Mouse (Mus musculus) liver, embryonic 14.5 days (tissue): ENCODE results near the gene Tub. TPM values are rescaled to one million over a fixed set of nuclear protein-coding genes. Genes with fewer than 3 reads are reported as not detected.
A peak's percentile ranks its signal among the peaks of the same experiment; 100 is the strongest.

Experiments
- ATAC-seq: fragments of 200-750 bp; cut with Nextera tagmentation; 2 replicates; pipeline ENCODE4 v1.8.0; 2017; ENCODE audit warnings: moderate number of reproducible peaks, mild to moderate bottlenecking, moderate library complexity; ENCODE audit not compliant: insufficient read depth
- DNase-seq, 3 experiments: peaks; one replicate each; pipeline ENCODE4 v3.0.0-alpha.2; 2012 to 2013; ENCODE audit warnings: low read depth in 3 of 3, low spot score in 3 of 3
- H3K27ac ChIP-seq: fragments of 300-500 bp; sonication (generic); 2 replicates; pipeline ENCODE4 v1.5.1; 2014; ENCODE audit warnings: moderate library complexity, mild to moderate bottlenecking, control low read depth, inconsistent platforms
- H3K27me3 ChIP-seq: fragments of 300-500 bp; sonication (generic); 2 replicates; pipeline ENCODE4 v1.6.1; 2014; ENCODE audit warnings: mild to moderate bottlenecking, low read length, moderate library complexity; ENCODE audit not compliant: control insufficient read depth, insufficient read depth
- H3K36me3 ChIP-seq: fragments of 300-500 bp; sonication (generic); replicated peaks from 2 replicates; pipeline ENCODE4 v1.6.1; 2014; ENCODE audit warnings: low read depth; ENCODE audit not compliant: control insufficient read depth, insufficient read depth
- H3K4me1 ChIP-seq, 2 experiments: fragments of 200-500 bp in 1 of 2; fragments of 300-500 bp in 1 of 2; sonication (generic) in 1 of 2; replicated peaks; 2 replicates each; pipeline ENCODE4 v1.6.1; 2012 to 2014; ENCODE audit warnings: antibody characterized with exemption in 1 of 2, inconsistent platforms in 1 of 2, low read length in 1 of 2; ENCODE audit not compliant: control insufficient read depth in 2 of 2, insufficient read depth in 2 of 2
- H3K4me2 ChIP-seq: fragments of 300-500 bp; sonication (generic); 2 replicates; pipeline ENCODE4 v1.6.1; 2014; ENCODE audit warnings: low read depth, mild to moderate bottlenecking, control low read depth, moderate library complexity
- H3K4me3 ChIP-seq, 2 experiments: fragments of 200-500 bp in 1 of 2; fragments of 300-500 bp in 1 of 2; sonication (generic) in 1 of 2; 2 replicates each; pipeline ENCODE4 v1.5.1; 2012 to 2014; ENCODE audit warnings: low read depth in 2 of 2, low read length in 2 of 2, mild to moderate bottlenecking in 2 of 2, control low read depth in 1 of 2, inconsistent platforms in 1 of 2, moderate library complexity in 1 of 2; ENCODE audit not compliant: insufficient read depth in 1 of 2
- H3K9ac ChIP-seq: fragments of 300-500 bp; sonication (generic); replicated peaks from 2 replicates; pipeline ENCODE4 v1.6.1; 2014; ENCODE audit warnings: mild to moderate bottlenecking, control low read depth, moderate library complexity
- H3K9me3 ChIP-seq: fragments of 300-500 bp; sonication (generic); 2 replicates; pipeline ENCODE4 v1.6.1; 2016; ENCODE audit warnings: low read length, mixed read lengths; ENCODE audit not compliant: control insufficient read depth
- CTCF ChIP-seq: IDR thresholded peaks from 2 replicates; pipeline ENCODE4 v1.5.1; 2016; ENCODE audit warnings: antibody characterized with exemption, low read depth, control low read depth
- EP300 ChIP-seq: IDR thresholded peaks from 2 replicates; pipeline ENCODE4 v1.6.1; 2016; ENCODE audit warnings: antibody characterized with exemption, low read depth
- WGBS: fragments of 180-500 bp; shearing (Covaris S2); extraction: QIAGEN DNeasy Blood & Tissue Kit; methylation state at CpG from one replicate; pipeline ENCODE4 v1.1.7; 2014; ENCODE audit not compliant: insufficient replicate concordance; 5-methylcytosine and 5-hydroxymethylcytosine counted together
- polyA plus RNA-seq, 2 experiments: library from polyadenylated mRNA; depleted of rRNA in 1 of 2; stranded (reverse) in 1 of 2; unstranded in 1 of 2; fragments of >200 nt; fragmentation: Nextera tagmentation in 1 of 2; extraction: Ambion mirVana in 1 of 2; gene quantifications; 2 replicates each; pipeline versions ENCODE4 v1.2.1 to v1.2.3; 2012 to 2014

Tub gene
- polyA plus RNA-seq (2012; rRNA removed), result 0.06 and 0.14 TPM in 2 replicates
- not detected in 2 replicates for polyA plus RNA-seq (2014; fragmentation: Nextera tagmentation; extraction: Ambion mirVana)

- WGBS, result 4% methylated on average over 43 of the region's 44 CpGs
- H3K4me2 ChIP-seq, result peak within 1 kb of the TSS; percentile 24
- peaks cover 39% of the 10 kb centered on the region for H3K27me3 ChIP-seq
- no peak within 1 kb of the TSS for H3K9ac ChIP-seq
- TF ChIP-seq EP300 (no peak), CTCF (no peak)
- no peak for DNase-seq
- no peak for ATAC-seq
- H3K4me1 ChIP-seq, result no peaks in the 10 kb centered on the region
- H3K9me3 ChIP-seq, result no peaks in the 10 kb centered on the region
- H3K36me3 ChIP-seq, result no peaks in the 10 kb centered on the region; the same call in 1 of the 2 replicates
- H3K4me3 ChIP-seq, result no peak within 1 kb of the TSS
- H3K27ac ChIP-seq, result no peak within 1 kb of the TSS
Measured at GRCm38 (mm10) chr7:108950312-108950761, at the start of gene Tub. Gene Tub, plus strand, starts transcription at chr7:108950338.

GRCm38 (mm10) chr7:108903969-108904368 is 46.2 kb upstream of the Tub start:
- no peaks in the 10 kb centered on the region for H3K9me3 ChIP-seq
- H3K4me3 ChIP-seq, result no peak overlapping the region
- no peak for TF ChIP-seq EP300
- TF ChIP-seq CTCF, result no peak
- no peaks in the 10 kb centered on the region for H3K27me3 ChIP-seq
- H3K4me1 ChIP-seq, result no peaks in the 10 kb centered on the region
- DNase-seq, result no peak
- no peak overlapping the region for H3K27ac ChIP-seq
- no peak for ATAC-seq
- H3K4me2 ChIP-seq, result no peak overlapping the region
- no peak overlapping the region for H3K9ac ChIP-seq
- no peaks in the 10 kb centered on the region for H3K36me3 ChIP-seq
- WGBS, result 47% methylated on average over 2 of the region's 2 CpGs

GRCm38 (mm10) chr7:108927043-108927442 is 23.1 kb upstream of the Tub start:
- no peak overlapping the region for H3K27ac ChIP-seq
- no peaks in the 10 kb centered on the region for H3K4me1 ChIP-seq
- H3K27me3 ChIP-seq, result no peaks in the 10 kb centered on the region
- no peak overlapping the region for H3K9ac ChIP-seq
- WGBS, result 39% methylated on average over 4 of the region's 4 CpGs
- H3K9me3 ChIP-seq, result no peaks in the 10 kb centered on the region
- TF ChIP-seq EP300 (no peak), CTCF (no peak)
- no peak overlapping the region for H3K4me2 ChIP-seq
- no peak for DNase-seq
- no peak for ATAC-seq
- no peaks in the 10 kb centered on the region for H3K36me3 ChIP-seq
- H3K4me3 ChIP-seq, result no peak overlapping the region

GRCm38 (mm10) chr7:108928280-108929188 is 21.6 kb upstream of the Tub start:
- H3K27ac ChIP-seq, result no peak overlapping the region
- H3K4me2 ChIP-seq, result no peak overlapping the region
- H3K36me3 ChIP-seq, result no peaks in the 10 kb centered on the region
- TF ChIP-seq EP300, result no peak
- no peak for TF ChIP-seq CTCF
- ATAC-seq (no peak), DNase-seq (no peak)
- H3K4me3 ChIP-seq, result no peak overlapping the region
- 64% methylated on average over 11 of the region's 11 CpGs for WGBS
- H3K27me3 ChIP-seq, result no peaks in the 10 kb centered on the region
- H3K4me1 ChIP-seq, result no peaks in the 10 kb centered on the region
- H3K9ac ChIP-seq, result no peak overlapping the region
- H3K9me3 ChIP-seq, result no peaks in the 10 kb centered on the region

- no peaks in the 10 kb centered on the region for H3K9me3 ChIP-seq
- H3K4me2 ChIP-seq, result no peak within 1 kb of the TSS
- no peaks in the 10 kb centered on the region for H3K4me1 ChIP-seq
- TF ChIP-seq CTCF (no peak), EP300 (no peak)
- no peak within 1 kb of the TSS for H3K27ac ChIP-seq
- no peak within 1 kb of the TSS for H3K4me3 ChIP-seq
- H3K36me3 ChIP-seq, result no peaks in the 10 kb centered on the region
- 42% methylated on average over 6 of the region's 6 CpGs for WGBS
- no peak for ATAC-seq
- DNase-seq, result no peak
- no peaks in the 10 kb centered on the region for H3K27me3 ChIP-seq
- no peak within 1 kb of the TSS for H3K9ac ChIP-seq
Measured at GRCm38 (mm10) chr7:108929726-108930393, 20.3 kb upstream of the Tub start, which contains the start of gene Nlrp10. Gene Nlrp10, minus strand, starts transcription at chr7:108930178.
